Mouse (Mus musculus) layer of hippocampus, postnatal 14 days (tissue): ENCODE measurements around the gene Gm26620. TPM values are rescaled to one million over a fixed set of nuclear protein-coding genes. Genes with fewer than 3 reads are reported as not detected.

Experiments used
- DNase-seq, 2 experiments: peaks; one replicate each; pipeline ENCODE4 v3.0.0; 2021 to 2022; ENCODE audit warnings: low spot score in 2 of 2, mixed read lengths in 1 of 2
- long read RNA-seq, 2 experiments: library from polyadenylated mRNA; stranded (forward); transcript quantifications; one replicate each; pipeline ENCODE4 v2.0.0; 2021
- total RNA-seq, 2 experiments: library from RNA; stranded (reverse); gene quantifications; 2 replicates each; pipeline ENCODE4 v1.2.3; 2021

Gene Gm26620
- 1 to 10 TPM in 1 of 2 experiments, under 1 TPM in 1; 0.85 to 1.1 TPM for total RNA-seq
- long read RNA-seq, experiment 1 = 0 reads
- long read RNA-seq, experiment 2 = 0 reads

- DNase-seq = peak; percentile 80 to 92
Measured at GRCm38 (mm10) chr1:170884978-170885561, at the start of gene Gm26620, which contains the start of gene Dusp12. Gene Gm26620 (plus strand): TSS chr1:170885065. Gene Dusp12 (minus strand): TSS chr1:170885540.

- peak in 1 of 2 experiments; percentile 72 for DNase-seq
Measured at GRCm38 (mm10) chr1:170839685-170840084, 45.2 kb upstream of the Gm26620 start.

GRCm38 (mm10) chr1:170844380-170844779 is 40.5 kb upstream of the Gm26620 start:
- peak in 1 of 2 experiments; percentile 30 for DNase-seq

- DNase-seq = no peak
Measured at GRCm38 (mm10) chr1:170845448-170846307, 39.2 kb upstream of the Gm26620 start.

- no peak for DNase-seq
Measured at GRCm38 (mm10) chr1:170850007-170850406, 34.9 kb upstream of the Gm26620 start.

- DNase-seq = no peak
Measured at GRCm38 (mm10) chr1:170850637-170851624, 33.9 kb upstream of the Gm26620 start.

- no peak for DNase-seq
Measured at GRCm38 (mm10) chr1:170853604-170854003, 31.3 kb upstream of the Gm26620 start.

GRCm38 (mm10) chr1:170855056-170855760 is 29.7 kb upstream of the Gm26620 start:
- no peak for DNase-seq

GRCm38 (mm10) chr1:170857369-170857768 is 27.5 kb upstream of the Gm26620 start:
- DNase-seq = peak in 1 of 2 experiments; percentile 64

GRCm38 (mm10) chr1:170858872-170859271 is 26.0 kb upstream of the Gm26620 start:
- no peak for DNase-seq

- DNase-seq = no peak
Measured at GRCm38 (mm10) chr1:170861671-170862434, 23.0 kb upstream of the Gm26620 start.

GRCm38 (mm10) chr1:170862435-170862717 is 22.5 kb upstream of the Gm26620 start:
- no peak for DNase-seq

- DNase-seq = no peak
Measured at GRCm38 (mm10) chr1:170863033-170863432, 21.8 kb upstream of the Gm26620 start.

- DNase-seq = no peak
Measured at GRCm38 (mm10) chr1:170864234-170864633, 20.6 kb upstream of the Gm26620 start.

GRCm38 (mm10) chr1:170864754-170865153 is 20.1 kb upstream of the Gm26620 start:
- DNase-seq = no peak

- DNase-seq = no peak
Measured at GRCm38 (mm10) chr1:170865406-170865805, 19.5 kb upstream of the Gm26620 start.

- DNase-seq = no peak
Measured at GRCm38 (mm10) chr1:170866992-170867690, 17.7 kb upstream of the Gm26620 start.

GRCm38 (mm10) chr1:170867691-170868105 is 17.2 kb upstream of the Gm26620 start, which contains the start of gene Atf6:
Gene Atf6 (minus strand): TSS chr1:170867771.
- DNase-seq = peak; percentile 96
